Mouse (Mus musculus) induced T-regulatory cell, adult 2 months (primary cell): ENCODE data around the gene Cgrrf1.

Source experiments
- DNase-seq: peaks from one replicate; pipeline ENCODE4 v3.0.0-alpha.2; 2012; ENCODE audit warnings: low read depth

The Cgrrf1 gene

DNA sequence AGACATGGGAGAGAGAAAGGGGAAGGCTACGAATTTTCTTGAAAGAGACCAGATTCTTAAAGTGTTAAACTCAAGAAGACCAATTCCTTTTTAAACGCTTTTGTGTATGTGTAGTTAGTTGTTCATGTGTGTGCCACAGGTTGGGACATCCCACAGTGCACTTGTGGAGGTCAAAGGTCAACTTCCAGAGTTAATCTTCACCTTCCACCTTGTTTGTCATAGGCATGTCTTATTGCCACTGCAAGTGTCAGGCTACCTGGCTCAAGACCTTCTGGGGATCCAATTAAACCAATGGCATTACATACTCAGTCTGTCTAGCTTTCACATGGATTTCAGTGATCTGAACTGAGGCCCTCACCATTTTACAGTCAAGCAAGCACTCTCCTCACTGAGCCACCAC, 7.9 kb upstream of the Cgrrf1 start:
- no peak for DNase-seq

DNA sequence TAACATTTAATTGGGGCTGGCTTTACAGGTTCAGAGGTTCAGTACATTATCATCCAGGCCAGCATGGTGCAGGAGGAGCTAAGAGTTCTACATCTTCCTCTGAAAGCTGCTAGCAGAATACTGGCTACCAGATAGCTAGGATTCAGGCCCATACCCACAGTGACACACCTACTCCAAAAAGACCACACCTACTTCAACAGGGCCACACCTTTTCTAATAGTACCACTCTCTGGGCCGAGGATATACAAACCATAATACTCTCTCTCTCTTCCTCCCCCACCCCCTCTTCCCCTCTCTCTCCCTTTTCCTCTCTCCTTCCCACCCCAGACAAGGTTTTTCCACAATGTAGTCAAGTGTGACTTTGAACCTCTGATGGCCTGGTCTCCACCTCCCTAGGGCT, 4.5 kb upstream of the Cgrrf1 start:
- DNase-seq: no peak

DNA sequence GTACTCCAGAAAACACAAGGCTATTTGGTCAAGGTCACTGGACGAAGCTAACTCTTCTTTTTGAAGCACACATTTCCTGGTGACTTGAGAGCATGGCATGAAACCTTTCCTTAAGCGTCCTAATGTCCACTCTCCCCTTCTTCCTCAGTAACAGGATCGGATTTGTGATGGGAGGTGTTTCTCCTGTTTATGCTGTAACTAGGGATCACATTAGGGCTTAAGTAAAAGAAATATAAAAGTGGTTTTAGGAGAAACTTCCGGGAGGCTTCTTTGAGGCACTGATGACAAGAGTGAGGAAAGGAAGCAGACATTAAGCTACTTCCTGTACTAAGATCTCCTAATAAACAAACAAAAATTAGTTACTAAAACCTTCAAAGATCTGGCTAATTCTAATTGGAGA, 630 bp upstream of the Cgrrf1 start:
- peak; percentile 71 for DNase-seq

DNA sequence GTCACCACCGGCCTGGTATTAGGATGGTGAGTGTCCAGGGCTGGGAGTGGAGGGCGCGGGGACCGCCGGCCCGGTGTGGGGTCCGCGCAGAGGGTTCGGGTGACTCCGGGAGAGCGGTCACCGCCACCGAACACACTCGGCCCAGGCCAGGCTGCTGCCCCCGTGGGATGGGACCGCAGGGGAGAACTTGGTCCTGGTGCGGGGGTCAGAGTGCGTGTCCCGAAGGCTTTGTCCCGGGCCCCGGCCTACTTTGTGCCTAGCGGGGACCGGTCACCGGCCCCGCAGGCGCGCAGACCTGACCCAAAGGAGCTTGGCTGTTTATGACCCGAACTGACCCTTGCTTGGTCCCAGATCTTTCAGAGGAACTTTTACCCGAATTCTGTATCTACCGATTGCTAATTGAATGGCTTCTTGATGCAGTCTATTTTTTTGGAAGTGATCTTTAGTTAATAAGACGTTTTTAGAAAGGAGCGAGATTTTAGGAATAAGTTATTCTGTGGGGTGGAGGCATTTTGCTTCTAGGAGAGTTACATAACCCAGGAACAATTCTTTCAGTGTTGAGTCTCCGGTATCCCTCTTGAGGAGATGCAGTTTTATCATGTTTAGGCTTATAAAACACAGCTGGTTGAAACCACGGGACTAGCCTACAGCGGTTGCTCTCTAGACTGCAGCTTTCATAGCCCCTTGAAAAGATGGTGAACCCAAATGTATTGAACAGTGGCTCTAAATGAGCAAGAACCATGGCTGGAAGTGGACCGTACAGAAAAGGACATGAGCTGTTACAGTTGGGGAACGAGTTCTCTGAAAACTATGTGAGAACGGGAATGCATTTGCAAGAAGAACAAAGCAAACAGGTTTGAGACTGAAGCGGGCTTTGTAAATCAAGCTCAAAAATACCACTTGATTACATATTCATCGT, 688 bp downstream of the Cgrrf1 start:
- peak; percentile 40 for DNase-seq

DNA sequence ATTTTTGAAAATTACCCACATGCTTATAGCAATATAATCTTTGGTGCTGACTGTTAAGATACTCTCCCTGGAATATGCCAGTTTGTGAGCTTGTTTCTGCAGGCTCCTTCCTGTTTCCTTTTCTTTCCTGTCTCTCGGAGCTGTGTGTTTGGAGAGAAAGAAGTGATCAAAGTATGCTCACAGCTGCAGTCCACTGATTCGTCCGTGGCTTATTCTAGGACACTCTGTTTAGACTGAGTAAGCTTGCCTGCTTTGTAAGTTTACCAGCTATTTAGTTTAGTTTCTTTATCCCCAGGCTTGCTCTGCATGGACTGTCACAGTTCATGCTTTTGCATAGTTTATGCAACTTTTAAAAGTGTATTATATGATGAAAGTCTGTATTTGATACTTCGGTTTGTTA, 7.4 kb downstream of the Cgrrf1 start:
- no peak for DNase-seq

DNA sequence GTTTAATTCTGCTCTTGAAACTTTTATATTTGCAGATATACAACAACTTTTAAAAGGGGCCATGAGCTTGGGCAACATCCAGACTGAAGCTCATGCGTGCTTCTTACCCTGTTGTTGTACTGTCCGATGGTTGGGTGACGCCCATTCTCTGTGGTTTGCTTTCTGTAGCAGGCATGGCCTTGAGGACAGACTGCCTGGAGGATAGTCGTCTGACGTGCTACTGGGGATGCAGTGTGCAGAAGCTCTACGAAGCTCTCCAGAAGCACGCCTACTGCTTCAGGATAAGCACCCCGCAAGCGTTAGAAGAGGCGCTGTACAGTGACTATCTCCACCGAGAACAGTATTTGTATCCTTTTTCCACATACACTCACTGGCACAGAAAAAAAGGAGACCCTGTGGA, 13.8 kb downstream of the Cgrrf1 start:
- no peak for DNase-seq

DNA sequence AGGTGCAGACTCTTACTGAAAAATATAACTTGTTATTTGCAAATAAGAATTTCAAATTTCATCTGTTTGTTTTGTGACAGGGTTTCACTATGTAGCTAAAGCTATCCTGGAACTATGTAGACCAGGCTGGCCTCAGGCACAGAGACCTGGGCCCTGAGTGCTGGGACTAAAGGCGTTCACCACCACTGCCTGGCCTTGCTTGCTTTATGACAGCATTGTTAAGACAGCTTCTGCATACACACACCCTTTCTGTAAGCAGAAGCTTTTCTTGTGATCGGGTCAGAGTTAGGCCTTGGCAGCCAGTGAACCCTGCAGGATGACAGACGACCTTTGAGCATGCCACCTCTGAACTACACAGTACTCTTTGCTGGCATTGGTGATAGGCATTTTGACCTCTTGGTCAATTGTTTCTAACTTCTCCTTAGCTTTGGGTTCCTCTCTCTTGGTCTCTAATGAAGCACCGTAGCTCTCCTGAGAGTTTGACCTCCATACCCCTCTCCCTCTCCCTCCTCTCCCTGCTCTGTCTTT, 16.2 kb downstream of the Cgrrf1 start:
- no peak for DNase-seq

DNA sequence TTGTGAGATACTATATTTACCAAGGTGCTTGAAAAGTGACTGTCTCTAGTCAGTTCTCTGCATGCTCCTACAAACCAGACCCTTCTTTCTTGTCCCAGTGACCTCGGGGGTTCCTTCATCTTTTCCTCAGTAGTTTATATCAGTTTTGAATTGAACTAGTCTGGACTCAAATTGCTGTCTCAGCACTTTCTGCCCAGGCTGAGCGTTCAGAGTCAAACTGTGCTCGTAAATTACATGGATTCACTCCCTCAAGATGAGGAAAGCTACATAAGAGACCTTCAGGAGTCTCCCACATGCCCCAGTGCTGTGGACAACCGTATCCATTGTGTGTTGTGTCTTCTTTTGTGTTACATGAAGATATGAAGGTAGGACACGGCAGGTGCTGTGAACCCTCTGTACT, 16.8 kb downstream of the Cgrrf1 start:
- no peak for DNase-seq

DNA sequence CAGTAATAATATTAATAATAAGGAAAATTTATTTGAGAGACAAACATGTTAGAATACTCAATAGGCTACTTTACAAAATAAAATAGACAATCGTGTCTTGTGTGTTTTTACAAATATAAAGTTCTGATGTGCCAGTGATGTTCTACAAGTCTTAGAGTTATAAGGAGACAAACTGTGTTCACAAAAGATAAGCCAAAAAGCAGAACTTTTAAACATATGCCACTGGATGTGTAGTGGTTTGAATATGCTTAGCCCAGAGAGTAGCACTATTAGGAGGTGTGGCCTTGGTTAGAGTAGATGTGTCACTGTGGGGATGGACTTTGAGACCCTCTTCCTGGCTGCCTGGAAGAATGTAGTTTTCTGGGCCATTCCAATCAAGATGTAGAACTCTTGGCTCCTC, 17.8 kb downstream of the Cgrrf1 start:
- DNase-seq: no peak

DNA sequence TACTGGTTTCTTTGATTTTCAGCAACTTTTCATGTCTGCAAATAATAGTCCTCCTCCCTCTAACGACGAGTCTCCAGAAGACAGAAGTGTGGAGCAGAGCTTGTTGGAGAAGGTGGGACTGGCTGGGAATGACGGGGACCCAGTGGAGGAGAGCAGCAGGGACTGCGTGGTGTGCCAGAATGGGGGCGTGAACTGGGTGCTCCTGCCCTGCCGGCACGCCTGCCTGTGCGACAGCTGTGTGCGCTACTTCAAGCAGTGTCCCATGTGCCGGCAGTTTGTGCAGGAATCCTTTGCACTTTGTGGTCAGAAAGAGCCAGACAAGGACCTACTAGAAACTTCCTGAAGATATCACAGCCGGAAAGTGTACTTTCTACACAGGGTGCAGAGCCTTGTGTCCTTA, 21.8 kb downstream of the Cgrrf1 start:
- no peak for DNase-seq

DNA sequence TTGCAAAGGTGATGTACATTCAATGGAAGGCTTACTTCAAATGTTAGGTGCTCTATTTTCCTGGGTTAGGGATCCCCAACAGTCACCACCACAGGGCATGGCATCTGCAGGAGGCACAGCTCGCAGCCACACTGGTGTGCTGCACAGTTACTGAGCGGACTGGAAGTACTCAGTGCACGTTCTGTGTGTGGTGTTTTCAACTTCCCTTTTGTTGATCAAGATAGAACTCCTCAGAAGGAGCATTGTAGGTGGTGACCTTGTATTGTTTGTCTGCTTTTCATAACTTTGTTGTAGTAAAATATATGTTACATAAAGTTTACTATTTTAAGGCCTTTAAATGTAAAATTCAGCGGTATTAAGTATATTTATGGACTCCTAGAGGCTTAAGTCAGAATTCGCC, 31.0 kb downstream of the Cgrrf1 start:
- no peak for DNase-seq

DNA sequence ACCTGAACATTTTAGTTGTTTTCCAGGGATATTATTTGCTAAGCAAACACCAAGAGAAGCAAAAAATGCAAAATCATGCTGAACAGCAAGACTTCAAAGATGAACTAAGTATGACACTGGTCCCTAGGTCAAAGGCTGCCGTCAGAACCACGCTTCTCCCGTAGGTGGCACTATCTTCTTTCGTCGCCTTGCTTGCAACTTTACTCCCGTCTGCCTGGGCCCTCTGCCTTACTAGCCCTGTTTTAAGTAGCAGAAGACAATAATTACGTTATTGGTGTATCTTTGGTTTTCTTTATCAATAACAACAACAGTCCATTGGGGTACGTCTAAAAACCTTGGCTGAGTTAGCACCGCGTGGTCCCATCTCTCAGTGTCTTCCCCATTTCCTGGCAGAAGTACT, 49.0 kb downstream of the Cgrrf1 start:
- peak; percentile 47 for DNase-seq

DNA sequence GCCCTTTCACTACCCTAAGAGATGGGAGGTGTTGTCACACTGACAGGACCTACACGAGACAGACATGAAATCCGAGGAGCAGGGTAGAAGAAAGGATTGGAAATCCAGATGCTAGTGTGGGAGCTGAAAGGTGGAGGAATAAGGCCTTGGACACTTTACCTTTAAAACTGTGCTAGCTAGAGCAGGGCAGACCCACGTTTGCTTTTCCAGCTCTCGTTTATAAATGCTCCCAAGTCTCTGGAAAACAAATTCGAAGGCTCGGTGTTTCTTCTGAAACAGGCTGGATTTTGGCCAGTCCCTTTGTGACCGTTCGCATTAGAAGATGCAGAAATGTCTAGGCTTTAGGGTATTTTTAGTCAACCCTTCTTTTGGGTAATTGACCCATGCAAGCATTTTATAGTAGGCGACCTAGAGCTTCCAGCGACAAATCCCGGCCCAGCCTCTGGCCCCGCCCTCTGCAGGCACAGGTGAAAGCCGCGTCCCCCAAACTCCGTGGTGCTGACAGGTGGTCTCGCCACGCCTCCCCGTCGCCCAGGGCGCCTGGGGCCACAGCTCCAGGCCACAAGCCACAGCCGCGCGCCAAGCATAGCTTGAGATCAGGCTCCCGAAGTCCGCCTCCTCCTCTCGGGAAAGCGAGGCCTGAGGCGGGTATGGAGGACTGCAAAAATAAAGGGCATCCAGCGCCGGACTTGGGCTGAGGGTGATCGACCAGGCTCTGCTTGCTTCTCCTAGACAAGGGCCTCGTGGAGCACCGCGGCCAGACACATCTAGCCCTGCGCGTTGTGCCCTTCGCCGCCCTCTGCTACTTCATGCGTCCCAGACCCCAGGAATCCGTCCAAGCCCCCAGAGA, 49.9 kb downstream of the Cgrrf1 start:
- peak; percentile 6 for DNase-seq

DNA sequence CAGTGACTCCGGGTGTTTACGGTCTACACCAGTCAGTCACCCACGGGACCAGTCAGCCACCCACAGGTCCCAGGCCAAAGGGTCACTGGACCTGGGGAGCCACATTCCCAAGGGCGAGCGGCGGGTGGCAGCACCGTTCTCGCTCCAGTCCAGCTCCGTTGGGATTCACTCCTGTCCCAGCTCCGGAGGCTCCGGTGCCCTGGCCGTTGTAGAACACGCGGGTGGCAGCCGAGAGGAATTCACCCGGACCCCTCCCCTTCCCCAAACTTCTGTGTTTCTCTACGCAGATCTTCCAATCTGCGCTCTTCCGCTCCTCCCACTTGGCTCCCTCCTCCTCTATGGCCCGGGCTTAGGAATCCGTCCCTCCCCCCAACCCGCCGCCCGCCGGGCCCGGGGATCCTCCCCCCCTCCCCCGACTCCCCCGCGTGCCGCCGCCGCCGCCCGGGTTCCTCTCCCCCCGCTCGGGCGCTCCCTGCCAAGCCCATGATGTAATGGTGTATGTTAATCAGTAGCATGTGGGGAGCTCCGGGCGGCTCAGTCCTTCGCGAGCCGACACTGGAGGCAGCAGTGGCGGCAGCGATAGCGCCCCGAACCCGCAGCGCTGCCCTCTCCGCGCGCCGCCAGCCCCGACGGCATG, 50.6 kb downstream of the Cgrrf1 start, which contains the start of gene Samd4:
Gene Samd4, plus strand, starts transcription at position 424 of the 637 bp plus-strand sequence.
- peak; percentile 25 for DNase-seq

DNA sequence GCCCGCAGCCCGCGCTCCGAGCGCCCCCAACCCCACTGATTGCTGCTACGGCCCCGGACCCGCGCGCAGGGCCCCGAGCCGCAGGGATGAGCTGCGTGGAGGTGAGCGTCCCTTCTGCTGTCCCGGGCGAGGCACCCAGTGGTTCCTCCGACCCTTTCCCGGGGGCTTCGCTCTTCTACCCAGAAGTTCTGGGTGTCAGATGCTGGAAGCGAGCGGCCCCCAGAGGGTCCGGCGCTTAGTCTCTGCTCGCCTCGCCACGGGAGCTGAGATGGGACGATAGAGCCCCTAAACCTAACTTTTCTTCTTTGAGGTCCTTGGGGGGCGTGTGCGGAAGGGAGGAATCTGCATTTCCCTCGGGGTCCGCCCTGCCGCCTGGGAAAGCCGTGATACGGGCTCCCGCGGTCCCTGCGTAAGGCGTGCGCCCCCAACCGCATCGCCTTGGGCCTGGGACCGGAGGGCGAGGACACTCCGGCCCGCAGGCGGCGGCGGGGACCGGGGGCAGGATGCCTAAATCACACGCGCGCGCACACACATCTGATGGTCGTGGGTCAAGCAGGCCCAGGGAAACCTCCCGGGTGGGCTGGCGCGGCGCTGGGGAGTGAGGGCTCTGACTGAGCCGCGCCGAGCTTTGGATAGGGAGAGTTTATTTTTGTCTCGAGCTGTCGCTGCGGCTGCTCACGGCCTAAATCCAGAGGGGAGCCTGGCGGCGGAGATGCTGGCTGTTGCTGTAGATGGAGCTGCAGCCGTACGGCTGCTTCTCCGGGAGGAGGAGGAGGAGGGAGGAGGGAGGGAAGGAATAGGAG, 51.3 kb downstream of the Cgrrf1 start:
- DNase-seq: peak; percentile 9

DNA sequence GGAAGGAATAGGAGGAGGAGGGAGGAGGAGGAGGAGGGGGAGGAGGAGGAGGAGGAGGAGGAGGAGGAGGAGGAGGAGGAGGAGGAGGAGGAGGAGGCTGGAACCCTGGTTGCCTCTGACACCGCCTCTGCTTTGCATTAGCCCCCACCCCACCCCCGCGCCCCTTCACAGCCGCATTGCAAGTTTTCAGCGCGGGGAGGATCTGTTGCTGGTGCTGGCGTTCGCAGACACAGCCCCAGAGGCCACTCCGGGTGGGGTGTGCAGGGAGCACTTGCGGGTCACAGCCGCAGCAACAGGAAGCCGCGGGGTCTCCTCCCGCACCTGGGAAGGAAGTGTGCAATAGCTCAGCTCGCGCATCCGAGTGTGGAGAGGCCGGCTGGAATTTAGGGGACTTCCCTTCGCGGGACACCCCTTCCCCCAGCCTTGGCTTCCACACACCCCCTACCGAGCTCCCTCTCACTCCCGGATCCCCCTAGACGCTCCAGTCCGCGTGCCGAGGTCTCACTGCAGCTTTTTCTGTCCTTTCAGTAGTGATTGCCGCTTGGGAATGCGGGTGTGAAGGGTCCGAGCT, 52.0 kb downstream of the Cgrrf1 start:
- DNase-seq: no peak

DNA sequence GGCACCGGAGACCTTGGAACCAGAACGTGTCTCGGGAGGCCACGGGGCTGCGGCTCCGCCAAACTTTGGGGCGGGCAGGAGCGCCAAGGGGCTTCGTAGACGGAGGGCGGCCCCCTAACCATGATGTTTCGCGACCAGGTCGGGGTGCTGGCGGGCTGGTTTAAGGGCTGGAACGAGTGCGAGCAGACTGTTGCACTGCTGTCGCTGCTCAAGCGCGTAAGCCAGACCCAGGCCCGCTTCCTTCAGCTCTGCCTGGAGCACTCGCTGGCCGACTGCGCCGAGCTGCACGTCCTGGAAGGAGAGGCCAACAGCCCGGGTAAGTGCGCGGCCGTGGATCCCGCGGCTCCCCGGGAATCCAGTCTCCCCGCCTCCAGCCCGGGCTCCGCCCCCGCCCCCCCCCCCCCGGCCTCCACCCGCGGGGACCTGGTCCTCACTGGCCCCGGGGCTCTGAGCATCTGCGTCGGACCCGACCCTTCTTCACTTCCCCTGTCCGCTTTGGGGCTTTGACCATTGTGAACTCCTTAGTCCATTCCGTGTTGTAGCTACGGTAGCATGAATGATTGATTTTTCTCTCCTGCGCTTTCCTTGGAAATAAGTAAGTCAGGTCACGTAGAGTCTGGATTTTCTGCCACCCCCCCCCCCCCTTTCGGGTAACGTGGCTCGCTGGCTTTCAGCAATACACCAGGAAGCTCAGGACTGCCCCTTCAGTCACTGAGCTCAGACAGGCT, 52.9 kb downstream of the Cgrrf1 start:
- DNase-seq: no peak

DNA sequence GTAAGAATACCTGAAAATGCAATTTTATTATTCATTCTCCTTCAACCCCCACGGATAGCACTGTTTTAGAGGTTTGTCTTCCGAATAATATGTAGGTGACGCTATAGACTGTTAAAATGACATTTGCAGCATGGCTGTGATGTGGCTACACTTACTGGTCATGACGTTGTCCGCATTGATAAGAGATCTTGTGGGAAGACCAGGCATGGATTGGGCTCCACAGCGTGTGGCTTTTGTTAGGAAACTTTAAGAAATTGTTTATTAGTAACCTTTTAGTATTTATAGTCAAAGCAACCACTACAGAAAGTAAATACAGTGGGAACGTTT, 53.5 kb downstream of the Cgrrf1 start:
- DNase-seq: peak; percentile 8

DNA sequence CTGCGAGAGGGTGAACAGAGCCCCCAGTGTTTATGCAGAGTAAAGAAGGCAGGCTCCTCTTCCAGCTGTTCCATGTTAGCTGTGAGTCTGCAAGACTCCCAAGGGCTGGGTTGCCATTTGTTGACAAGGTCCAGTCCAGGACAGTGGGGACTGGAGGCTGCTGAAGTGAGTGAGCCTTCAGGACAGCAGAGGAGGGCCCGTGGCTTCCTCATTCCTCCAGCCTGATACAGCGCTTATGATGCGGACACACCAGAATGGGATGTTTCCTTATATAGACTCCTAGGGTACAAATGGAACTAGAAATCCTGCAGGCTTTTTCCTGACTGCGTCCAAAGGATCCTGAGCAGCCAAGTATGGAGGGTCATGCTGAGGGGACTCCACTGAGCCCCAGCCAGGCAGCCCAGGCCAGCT, 54.0 kb downstream of the Cgrrf1 start:
- no peak for DNase-seq

DNA sequence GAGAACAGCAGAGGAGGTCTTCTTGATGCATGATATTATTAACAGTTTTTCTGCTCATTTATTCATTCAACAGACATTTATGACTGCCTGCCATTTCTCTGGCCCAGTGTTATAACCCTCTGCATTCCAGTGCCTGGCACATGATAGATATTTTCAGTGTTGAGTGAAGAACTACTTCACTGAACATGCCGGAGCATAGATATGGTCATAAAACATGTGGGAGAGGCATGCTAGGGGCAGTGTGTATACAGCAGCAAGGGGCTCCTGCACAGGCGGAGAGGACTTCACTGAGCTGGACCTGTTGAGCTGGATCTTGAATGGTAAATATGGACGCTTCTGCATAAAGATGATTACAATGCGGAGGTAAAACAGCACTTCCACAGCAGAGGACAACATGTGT, 57.2 kb downstream of the Cgrrf1 start:
- DNase-seq: no peak

DNA sequence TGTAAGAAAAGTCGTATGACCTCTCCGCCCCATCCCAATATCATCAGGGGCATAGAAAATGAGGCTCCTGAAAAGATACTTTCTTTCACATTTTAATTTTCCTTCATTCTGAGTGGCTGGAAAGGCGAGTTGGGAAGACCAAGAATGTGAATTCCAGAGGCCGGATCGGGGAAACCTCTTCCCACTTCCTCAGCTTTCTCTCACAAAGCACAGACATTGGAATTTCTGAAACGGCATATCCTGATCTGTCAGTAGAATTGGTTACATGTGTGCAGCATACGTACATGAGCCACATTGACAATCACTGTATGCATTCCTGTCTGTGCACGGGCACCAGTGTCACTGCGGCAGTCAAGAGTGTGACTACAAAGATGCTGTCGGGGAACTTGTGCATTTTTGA, 62.0 kb downstream of the Cgrrf1 start:
- no peak for DNase-seq
